Mouse (Mus musculus) forebrain, embryonic 15.5 days (tissue): ENCODE measurements at regions not wholly inside any gene's neighbourhood (a gene's known extent, or its start where the extent isn't known, plus 50 kb on each side); places are given as distances from the start of the nearest gene placed in this dataset.
A peak's percentile ranks its signal among the peaks of the same experiment; 100 is the strongest.

ENCODE experiments used
- ATAC-seq: fragments of 200-750 bp; cut with Nextera tagmentation; replicated peaks from 2 replicates; pipeline ENCODE4 v1.8.0; 2017; ENCODE audit warnings: mild to moderate bottlenecking, moderate TSS enrichment, moderate library complexity
- H3K27ac ChIP-seq: fragments of 300-500 bp; sonication (generic); replicated peaks from 2 replicates; pipeline ENCODE4 v1.5.1; 2015; ENCODE audit warnings: mild to moderate bottlenecking, inconsistent platforms
- H3K27me3 ChIP-seq: fragments of 300-500 bp; sonication (generic); 2 replicates; pipeline ENCODE4 v1.6.1; 2015; ENCODE audit warnings: inconsistent platforms
- H3K36me3 ChIP-seq: fragments of 300-500 bp; sonication (generic); 2 replicates; pipeline ENCODE4 v1.6.1; 2015; ENCODE audit warnings: mild to moderate bottlenecking, inconsistent platforms
- H3K4me1 ChIP-seq: fragments of 300-500 bp; sonication (generic); 2 replicates; pipeline ENCODE4 v1.6.1; 2015; ENCODE audit warnings: inconsistent platforms
- H3K4me2 ChIP-seq: fragments of 300-500 bp; sonication (generic); replicated peaks from 2 replicates; pipeline ENCODE4 v1.6.1; 2015; ENCODE audit warnings: mild to moderate bottlenecking, inconsistent platforms
- H3K4me3 ChIP-seq: fragments of 300-500 bp; sonication (generic); 2 replicates; pipeline ENCODE4 v1.5.1; 2015; ENCODE audit warnings: mild to moderate bottlenecking, inconsistent platforms
- H3K9ac ChIP-seq: fragments of 300-500 bp; sonication (generic); replicated peaks from 2 replicates; pipeline ENCODE4 v1.6.1; 2015; ENCODE audit warnings: mild to moderate bottlenecking, inconsistent platforms
- H3K9me3 ChIP-seq: fragments of 300-500 bp; sonication (generic); 2 replicates; pipeline ENCODE4 v1.6.1; 2016; ENCODE audit warnings: inconsistent platforms
- WGBS: fragments of 180-500 bp; shearing (Covaris S2); methylation state at CpG from one replicate; pipeline ENCODE4 v1.1.7; 2015; ENCODE audit warnings: mixed read lengths; 5-methylcytosine and 5-hydroxymethylcytosine counted together

DNA sequence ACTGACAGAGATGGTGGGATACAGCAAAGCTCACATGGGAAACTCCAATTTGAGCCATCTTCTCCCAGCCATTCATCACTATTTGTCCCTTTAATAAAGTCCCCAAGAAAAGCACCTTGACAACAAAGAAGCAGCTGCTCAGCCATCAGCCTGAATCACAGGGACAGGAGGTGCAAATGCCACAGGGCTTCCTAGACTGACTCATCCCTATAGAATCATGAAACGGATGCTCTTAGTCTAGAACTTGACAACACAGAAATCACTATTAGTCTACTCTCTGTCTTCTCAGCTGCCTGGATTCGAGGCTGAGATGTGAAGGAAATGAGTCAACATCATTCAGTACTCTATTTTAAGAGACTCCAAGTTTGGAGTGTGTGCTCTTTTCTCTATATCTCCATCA is 365.4 kb upstream of the Gm10306 start:
- Histone ChIP-seq H3K36me3 (no peaks in the 10 kb centered on the region), H3K4me1 (peaks cover 16% of the 10 kb centered on the region), H3K9me3 (no peaks in the 10 kb centered on the region), H3K4me3 (no peak overlapping the region), H3K4me2 (no peak overlapping the region), H3K9ac (no peak overlapping the region), H3K27me3 (no peaks in the 10 kb centered on the region), H3K27ac (no peak overlapping the region)
- WGBS, result 80% methylated on average over 2 of the region's 2 CpGs
- no peak for ATAC-seq

DNA sequence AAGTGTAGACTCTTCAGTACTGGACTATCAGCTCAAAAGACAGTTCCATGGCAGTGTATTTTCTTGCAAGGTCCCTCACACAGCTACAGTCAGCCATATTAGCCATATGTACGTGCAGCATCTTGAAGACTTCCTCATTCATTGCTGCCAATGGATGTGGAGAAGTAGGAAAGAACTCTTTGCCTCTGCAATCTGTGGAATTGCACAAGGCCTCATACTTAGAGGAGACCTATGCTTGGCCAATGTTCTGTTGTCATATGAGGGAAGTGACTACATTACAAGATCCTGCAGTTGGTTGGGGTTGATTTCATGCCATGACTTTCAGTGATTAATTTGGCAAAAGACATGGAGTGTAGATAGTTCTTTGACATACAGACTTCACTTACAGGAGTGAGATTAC is 340.1 kb upstream of the Gm10306 start:
- Histone ChIP-seq H3K4me1 (no peaks in the 10 kb centered on the region), H3K4me2 (no peak overlapping the region), H3K4me3 (no peak overlapping the region), H3K9ac (no peak overlapping the region), H3K9me3 (no peaks in the 10 kb centered on the region), H3K27me3 (no peaks in the 10 kb centered on the region), H3K36me3 (no peaks in the 10 kb centered on the region), H3K27ac (no peak overlapping the region)
- no peak for ATAC-seq
- 91% methylated on average over 1 of the region's 1 CpGs for WGBS

GRCm38 (mm10) chr4:94235650-94236206 is 320.6 kb upstream of the Gm10306 start:
- 95% methylated on average over 2 of the region's 2 CpGs for WGBS
- ATAC-seq, result no peak

DNA sequence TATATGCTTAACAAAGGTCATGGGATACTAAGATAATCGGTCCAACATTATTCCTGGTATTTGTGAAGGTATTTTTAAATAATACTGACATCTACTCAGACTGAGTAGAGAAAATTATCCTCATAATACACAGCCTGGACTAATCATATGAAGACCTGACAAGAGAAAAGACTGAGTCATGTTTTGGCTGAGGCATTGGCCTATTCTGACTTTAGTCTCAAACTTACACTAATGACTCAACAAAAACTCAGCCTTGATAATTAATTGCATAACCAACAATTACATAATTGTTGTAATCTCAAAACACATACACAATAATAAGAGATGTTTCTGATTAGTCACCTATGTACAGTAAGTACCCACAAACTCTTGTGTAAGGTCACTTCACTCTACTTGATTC is 300.3 kb upstream of the Gm10306 start:
- Histone ChIP-seq H3K4me3 (no peak overlapping the region), H3K36me3 (no peaks in the 10 kb centered on the region), H3K27me3 (no peaks in the 10 kb centered on the region), H3K4me2 (no peak overlapping the region), H3K9me3 (no peaks in the 10 kb centered on the region), H3K9ac (no peak overlapping the region), H3K27ac (no peak overlapping the region), H3K4me1 (no peaks in the 10 kb centered on the region)
- no peak for ATAC-seq
- WGBS, result 88% methylated on average over 1 of the region's 1 CpGs

More at GRCm38 (mm10) chr4:94235650-94236206, 320.6 kb upstream of the Gm10306 start:
- Histone ChIP-seq H3K27me3 (no peaks in the 10 kb centered on the region), H3K36me3 (no peaks in the 10 kb centered on the region), H3K4me3 (no peak overlapping the region), H3K4me2 (no peak overlapping the region), H3K4me1 (no peaks in the 10 kb centered on the region), H3K9me3 (no peaks in the 10 kb centered on the region), H3K27ac (no peak overlapping the region), H3K9ac (no peak overlapping the region)

- Histone ChIP-seq H3K4me1 (no peaks in the 10 kb centered on the region), H3K27ac (no peak overlapping the region), H3K36me3 (no peaks in the 10 kb centered on the region), H3K9me3 (no peaks in the 10 kb centered on the region), H3K4me2 (no peak overlapping the region), H3K9ac (no peak overlapping the region), H3K4me3 (no peak overlapping the region), H3K27me3 (no peaks in the 10 kb centered on the region)
- no peak for ATAC-seq
Measured at GRCm38 (mm10) chr4:94261136-94261535, 295.2 kb upstream of the Gm10306 start.

GRCm38 (mm10) chr4:94281732-94282131 is 274.6 kb upstream of the Gm10306 start:
- no peak for ATAC-seq
- no peaks in the 10 kb centered on the region for H3K4me1 ChIP-seq
- H3K27ac ChIP-seq, result no peak overlapping the region
- no peaks in the 10 kb centered on the region for H3K9me3 ChIP-seq
- H3K27me3 ChIP-seq, result no peaks in the 10 kb centered on the region
- no peak overlapping the region for H3K9ac ChIP-seq
- H3K4me2 ChIP-seq, result no peak overlapping the region
- no peaks in the 10 kb centered on the region for H3K36me3 ChIP-seq
- H3K4me3 ChIP-seq, result no peak overlapping the region

DNA sequence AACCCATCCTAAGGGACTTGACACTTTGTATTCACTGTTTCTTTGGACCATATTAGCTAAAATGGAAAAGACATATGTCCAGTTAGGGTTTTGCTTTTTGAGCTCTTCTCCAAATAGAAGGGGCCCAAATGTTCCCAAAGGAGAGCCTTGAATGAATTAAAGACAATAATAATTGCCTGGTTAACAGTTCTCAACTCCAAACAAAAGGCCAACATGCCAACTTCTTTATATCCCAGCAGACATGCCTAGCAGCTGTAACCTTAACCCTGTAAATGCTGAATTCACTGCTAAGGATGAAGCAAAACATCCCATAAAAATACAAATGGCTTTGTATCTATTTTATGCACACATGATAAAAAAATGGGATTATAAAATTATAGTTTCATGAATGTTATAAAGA is 264.2 kb upstream of the Gm10306 start:
- Histone ChIP-seq H3K27me3 (no peaks in the 10 kb centered on the region), H3K4me1 (0 out of 2 replicates have a peak, but pooled peaks cover 6% of the 10 kb centered on the region), H3K4me2 (no peak overlapping the region), H3K27ac (no peak overlapping the region), H3K9me3 (no peaks in the 10 kb centered on the region), H3K4me3 (no peak overlapping the region), H3K36me3 (no peaks in the 10 kb centered on the region), H3K9ac (no peak overlapping the region)
- peak; percentile 74; the same call in 1 of the 2 replicates for ATAC-seq

DNA sequence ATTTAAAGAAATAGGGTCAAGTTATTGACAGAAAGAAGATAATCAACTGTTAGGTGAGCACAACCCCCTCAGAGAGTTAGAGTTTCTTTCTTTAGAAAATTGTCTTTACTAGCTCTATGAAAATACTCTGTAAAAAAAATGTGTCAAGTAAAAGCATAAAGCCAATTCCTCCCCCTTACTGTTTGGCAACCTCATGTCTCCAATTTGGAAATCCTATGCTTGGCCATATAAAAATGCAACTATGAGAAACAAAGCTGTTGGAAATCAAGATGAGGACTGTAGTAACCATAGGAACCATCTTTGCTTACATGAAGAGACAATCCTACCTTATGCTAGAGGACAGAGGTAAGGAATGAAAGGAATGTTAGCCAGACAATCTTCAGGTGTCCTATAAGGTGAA is 239.0 kb upstream of the Gm10306 start:
- Histone ChIP-seq H3K9me3 (no peaks in the 10 kb centered on the region), H3K27me3 (no peaks in the 10 kb centered on the region), H3K4me1 (no peaks in the 10 kb centered on the region), H3K4me2 (no peak overlapping the region), H3K9ac (no peak overlapping the region), H3K36me3 (no peaks in the 10 kb centered on the region), H3K27ac (no peak overlapping the region), H3K4me3 (no peak overlapping the region)
- no peak for ATAC-seq

DNA sequence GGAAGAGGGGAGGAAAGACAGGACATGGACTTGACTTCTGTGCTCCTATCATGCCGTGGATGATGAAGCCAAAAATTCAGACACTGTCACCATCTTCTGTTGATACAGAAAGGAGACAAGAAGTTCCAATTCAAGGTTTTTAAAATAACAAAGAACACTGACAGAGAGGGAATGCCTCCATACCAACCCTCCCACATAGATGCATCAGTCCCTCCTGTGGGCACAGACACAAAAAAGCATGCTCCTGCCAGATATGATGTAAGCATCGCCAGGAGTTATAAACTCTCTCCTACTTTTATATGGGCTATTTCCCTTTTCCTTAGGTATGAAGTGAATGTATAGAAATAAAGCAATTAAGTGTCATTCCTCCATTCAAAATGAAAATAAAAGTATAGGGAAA is 229.6 kb upstream of the Gm10306 start:
- 80% methylated on average over 2 of the region's 2 CpGs for WGBS
- no peak overlapping the region for H3K9ac ChIP-seq
- no peaks in the 10 kb centered on the region for H3K36me3 ChIP-seq
- ATAC-seq, result no peak
- no peak overlapping the region for H3K27ac ChIP-seq
- no peak overlapping the region for H3K4me2 ChIP-seq
- H3K4me1 ChIP-seq, result no peaks in the 10 kb centered on the region
- no peak overlapping the region for H3K4me3 ChIP-seq
- no peaks in the 10 kb centered on the region for H3K9me3 ChIP-seq
- H3K27me3 ChIP-seq, result no peaks in the 10 kb centered on the region

DNA sequence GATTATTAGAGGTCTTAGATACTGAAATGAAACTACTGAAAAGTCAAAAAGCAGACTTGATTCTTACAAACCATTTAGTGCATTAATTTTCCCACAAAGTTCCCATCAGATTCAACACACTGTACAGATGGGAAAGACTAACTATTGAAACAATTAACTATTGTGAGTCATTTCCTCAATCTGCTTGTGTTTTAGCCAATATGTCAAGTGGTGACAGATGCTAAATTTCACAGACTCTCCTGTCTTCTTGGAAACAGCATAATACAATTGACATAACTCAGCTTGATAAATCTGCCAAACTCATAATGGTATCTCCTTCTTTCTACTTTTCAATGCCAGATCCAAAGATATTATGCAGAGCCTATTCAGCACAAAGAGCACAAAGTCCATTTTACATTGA is 213.0 kb upstream of the Gm10306 start:
- Histone ChIP-seq H3K27ac (no peak overlapping the region), H3K4me1 (no peaks in the 10 kb centered on the region), H3K4me3 (no peak overlapping the region), H3K4me2 (no peak overlapping the region), H3K9ac (no peak overlapping the region), H3K27me3 (no peaks in the 10 kb centered on the region), H3K36me3 (no peaks in the 10 kb centered on the region), H3K9me3 (no peaks in the 10 kb centered on the region)
- no peak for ATAC-seq

DNA sequence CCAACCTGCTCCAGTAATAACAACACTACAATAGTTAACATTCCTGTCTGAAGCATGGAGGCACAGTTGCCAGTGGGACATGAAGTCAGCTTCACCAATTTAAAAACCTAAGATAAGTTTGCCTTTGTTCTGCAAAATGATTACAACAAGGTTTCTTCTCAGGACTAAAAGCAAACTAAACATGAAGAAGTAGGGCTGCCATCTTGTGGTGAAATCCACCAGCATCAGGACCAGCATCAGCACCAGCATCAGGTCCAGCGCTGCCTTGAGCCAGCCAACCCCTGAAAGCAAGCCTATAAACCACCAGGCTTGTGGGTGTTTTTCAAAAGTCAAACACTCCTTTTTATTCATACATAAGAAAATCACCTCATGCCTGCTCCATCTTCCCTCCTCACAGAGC is 207.1 kb upstream of the Gm10306 start:
- WGBS, result 44% methylated on average over 1 of the region's 1 CpGs
- Histone ChIP-seq H3K4me3 (no peak overlapping the region), H3K27ac (no peak overlapping the region), H3K9ac (no peak overlapping the region), H3K4me2 (no peak overlapping the region), H3K36me3 (no peaks in the 10 kb centered on the region), H3K9me3 (no peaks in the 10 kb centered on the region), H3K4me1 (no peaks in the 10 kb centered on the region), H3K27me3 (no peaks in the 10 kb centered on the region)
- ATAC-seq, result 0 out of 2 replicates have a peak, but pooled peaks have one; percentile 26

DNA sequence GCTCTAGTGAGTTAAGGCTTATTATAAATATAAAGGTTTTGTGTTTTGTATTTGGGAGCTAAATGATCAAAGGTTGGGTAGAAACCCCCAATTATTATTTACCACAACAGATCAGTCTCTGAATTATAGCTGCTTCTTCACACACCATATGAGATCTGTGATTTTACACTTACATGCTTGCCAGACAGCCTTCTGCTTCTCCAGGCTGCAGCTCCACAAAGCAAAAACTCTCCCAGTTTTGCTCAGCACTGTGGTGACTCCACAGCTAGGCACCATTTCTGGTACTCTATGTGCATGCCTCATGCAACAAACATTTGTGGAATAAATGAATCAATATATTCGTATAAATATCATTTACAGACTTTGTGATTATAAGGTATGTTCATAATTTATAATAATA is 199.4 kb upstream of the Gm10306 start:
- H3K4me3 ChIP-seq, result no peak overlapping the region
- no peak overlapping the region for H3K27ac ChIP-seq
- peak; percentile 91 for ATAC-seq
- peaks cover 11% of the 10 kb centered on the region; the same call in 1 of the 2 replicates for H3K4me1 ChIP-seq
- H3K9me3 ChIP-seq, result no peaks in the 10 kb centered on the region
- no peaks in the 10 kb centered on the region for H3K27me3 ChIP-seq
- no peak overlapping the region for H3K4me2 ChIP-seq
- no peak overlapping the region for H3K9ac ChIP-seq
- WGBS, result 72% methylated on average over 1 of the region's 1 CpGs
- no peaks in the 10 kb centered on the region for H3K36me3 ChIP-seq

DNA sequence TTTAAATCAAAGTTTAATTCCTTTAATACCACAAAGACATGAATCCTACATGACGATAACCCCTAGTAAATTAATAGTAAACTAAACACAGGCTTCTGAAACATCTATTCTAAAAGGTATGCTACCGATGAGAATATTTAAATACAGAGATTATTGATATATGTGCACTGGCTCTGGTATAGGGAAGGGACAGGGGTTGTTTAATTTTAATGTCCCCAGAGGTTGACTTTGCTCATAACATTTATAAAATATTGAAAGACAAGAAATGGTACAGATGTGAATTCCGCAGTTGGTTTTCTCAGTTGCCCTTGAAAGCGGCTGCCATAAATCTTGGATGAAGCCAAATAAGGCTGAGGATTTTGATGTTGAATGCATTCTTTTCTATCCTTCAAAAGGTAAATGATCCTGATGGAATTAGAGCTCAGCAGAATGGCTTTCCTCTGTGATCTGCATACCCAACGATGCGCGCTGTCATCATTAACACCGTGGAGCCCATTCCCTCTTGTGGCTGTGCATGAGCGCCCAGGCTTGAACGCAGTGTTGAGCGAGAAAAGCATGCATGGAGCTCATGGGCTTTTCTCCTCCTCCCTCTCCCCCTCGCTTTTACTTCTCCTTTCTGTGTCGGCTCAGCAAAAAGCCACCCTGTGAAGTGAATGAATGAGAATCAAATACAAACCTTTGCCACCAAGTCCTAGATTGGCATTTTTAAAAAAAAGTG is 195.4 kb upstream of the Gm10306 start:
- peak; percentile 79 for ATAC-seq
- Histone ChIP-seq H3K4me2 (peak overlapping the region; percentile 10; the same call in 1 of the 2 replicates), H3K4me3 (no peak overlapping the region), H3K9me3 (no peaks in the 10 kb centered on the region), H3K27me3 (no peaks in the 10 kb centered on the region), H3K9ac (no peak overlapping the region), H3K27ac (no peak overlapping the region), H3K4me1 (peaks cover 11% of the 10 kb centered on the region; the same call in 1 of the 2 replicates), H3K36me3 (no peaks in the 10 kb centered on the region)
- 30% methylated on average over 13 of the region's 13 CpGs for WGBS
